Mouse (Mus musculus): Measurements from ENCODE around the gene Hoxa9.

GRCm38 (mm10) chr6:52274576-52274975 lies 43.7 kb upstream of the Hoxa9 start:
- TF ChIP-seq CTCF (IDR thresholded peaks at IDR 0.05; ENCODE audit: low read depth) (no peak), EP300 (IDR thresholded peaks at IDR 0.05; ENCODE audit: low read depth) (no peak)
